Mouse (Mus musculus) R1 (cell line): ENCODE results near the gene Mcl1.
"Not testable (repeated sequence)": the region's sequence is repeated elsewhere in the genome, so short reads cannot be mapped to it uniquely, and the experiment has no call there.

Experiments
- DNase-seq: peaks from one replicate; pipeline ENCODE4 v3.0.0-alpha.2; 2018; ENCODE audit warnings: low read depth, low spot score

Mcl1 gene

GRCm38 (mm10) chr3:95650276-95651032 lies 8.1 kb upstream of the Mcl1 start:
- peak; percentile 97 for DNase-seq

DNA sequence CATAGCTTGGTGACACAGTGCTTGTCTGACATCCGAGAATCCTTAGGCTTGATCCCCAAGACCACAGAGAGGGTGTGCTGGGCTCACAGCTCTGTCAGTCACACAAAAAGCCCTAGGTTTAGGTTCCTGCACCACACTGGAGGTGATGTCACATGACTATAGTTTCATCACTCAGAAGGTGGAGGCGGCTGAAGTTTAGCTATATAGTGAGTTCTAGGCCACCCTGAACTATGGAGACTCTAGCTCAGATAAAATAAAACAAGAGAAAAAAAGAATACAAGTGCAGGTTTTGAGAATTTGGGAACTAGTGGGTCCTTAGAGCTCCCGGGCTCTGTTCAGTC lies 7.6 kb upstream of the Mcl1 start:
- DNase-seq: no peak

GRCm38 (mm10) chr3:95651391-95652203 lies 7.0 kb upstream of the Mcl1 start:
- DNase-seq: peak; percentile 87

- peak; percentile 97 for DNase-seq
Measured at GRCm38 (mm10) chr3:95652204-95652811, 6.3 kb upstream of the Mcl1 start.

- peak; percentile 100 for DNase-seq
Measured at GRCm38 (mm10) chr3:95652871-95653270, 5.7 kb upstream of the Mcl1 start.

GRCm38 (mm10) chr3:95653473-95654034 lies 5.0 kb upstream of the Mcl1 start:
- DNase-seq: peak; percentile 94

DNA sequence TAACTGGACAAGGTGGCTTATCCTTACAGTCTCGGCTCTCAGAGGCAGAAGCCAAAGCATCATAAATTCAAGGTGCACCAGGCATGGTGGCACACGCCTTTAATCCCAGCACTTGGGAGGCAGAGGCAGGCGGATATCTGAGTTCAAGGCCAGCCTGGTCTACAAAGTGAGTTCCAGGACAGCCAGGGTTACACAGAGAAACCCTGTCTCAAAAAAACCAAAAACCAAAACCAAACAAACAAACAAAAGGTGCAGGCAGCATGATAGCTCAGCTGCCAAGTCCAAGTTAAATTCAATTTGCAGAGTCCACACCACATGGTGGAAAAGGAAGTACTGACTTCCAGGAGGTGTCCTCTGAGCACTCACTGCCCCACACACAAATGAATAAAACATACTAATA lies 4.2 kb upstream of the Mcl1 start:
- not testable (repeated sequence) for DNase-seq

GRCm38 (mm10) chr3:95655437-95655836 lies 3.2 kb upstream of the Mcl1 start:
- DNase-seq: no peak

DNA sequence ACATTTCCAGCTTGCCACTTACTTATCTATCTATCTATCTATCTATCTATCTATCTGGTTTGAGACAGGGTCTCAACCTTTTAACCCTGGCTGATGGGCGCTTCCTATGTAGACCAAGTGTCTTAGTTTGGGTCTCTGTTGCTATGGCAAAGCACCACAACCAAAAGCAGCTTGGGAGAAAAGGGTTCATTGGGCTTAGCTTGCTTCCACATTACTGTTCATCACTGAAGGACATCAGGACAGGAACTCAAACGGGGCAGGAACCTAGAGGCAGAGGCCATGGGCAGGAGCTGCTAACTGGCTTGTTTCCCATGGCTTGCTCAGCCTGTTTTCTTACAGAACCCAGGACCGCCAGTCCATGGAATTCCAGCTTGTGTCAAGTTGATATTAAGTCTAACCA lies 1.5 kb upstream of the Mcl1 start:
- no peak for DNase-seq

- no peak for DNase-seq
Measured at GRCm38 (mm10) chr3:95657711-95658110, 877 bp upstream of the Mcl1 start.

DNA sequence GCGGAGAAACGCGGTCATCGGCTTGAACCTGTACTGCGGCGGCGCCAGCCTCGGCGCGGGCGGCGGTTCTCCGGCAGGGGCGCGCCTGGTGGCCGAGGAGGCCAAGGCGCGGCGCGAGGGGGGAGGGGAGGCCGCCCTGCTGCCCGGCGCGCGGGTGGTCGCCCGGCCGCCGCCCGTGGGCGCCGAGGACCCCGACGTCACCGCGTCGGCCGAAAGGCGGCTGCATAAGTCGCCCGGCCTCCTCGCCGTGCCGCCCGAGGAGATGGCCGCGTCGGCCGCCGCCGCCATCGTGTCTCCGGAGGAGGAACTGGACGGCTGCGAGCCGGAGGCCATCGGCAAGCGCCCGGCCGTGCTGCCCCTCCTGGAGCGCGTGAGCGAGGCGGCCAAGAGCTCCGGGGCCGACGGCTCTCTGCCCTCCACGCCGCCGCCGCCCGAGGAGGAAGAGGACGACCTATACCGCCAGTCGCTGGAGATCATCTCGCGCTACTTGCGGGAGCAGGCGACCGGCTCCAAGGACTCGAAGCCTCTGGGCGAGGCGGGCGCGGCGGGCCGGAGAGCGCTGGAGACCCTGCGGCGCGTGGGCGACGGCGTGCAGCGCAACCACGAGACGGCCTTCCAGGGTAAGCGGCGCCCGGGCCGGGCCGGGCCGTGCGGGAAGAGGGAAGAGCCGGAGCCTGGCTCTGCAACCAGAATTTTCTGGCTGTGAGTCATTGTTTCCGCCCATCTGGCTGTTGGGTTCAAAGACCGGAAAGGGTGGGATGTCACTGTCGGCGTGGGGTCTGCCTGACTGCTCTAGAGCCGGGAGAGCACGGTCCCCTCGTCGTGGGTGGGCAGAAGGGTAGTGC lies 502 bp downstream of the Mcl1 start:
- peak; percentile 86 for DNase-seq

- DNase-seq: no peak
Measured at GRCm38 (mm10) chr3:95659948-95660347, 1.4 kb downstream of the Mcl1 start.

DNA sequence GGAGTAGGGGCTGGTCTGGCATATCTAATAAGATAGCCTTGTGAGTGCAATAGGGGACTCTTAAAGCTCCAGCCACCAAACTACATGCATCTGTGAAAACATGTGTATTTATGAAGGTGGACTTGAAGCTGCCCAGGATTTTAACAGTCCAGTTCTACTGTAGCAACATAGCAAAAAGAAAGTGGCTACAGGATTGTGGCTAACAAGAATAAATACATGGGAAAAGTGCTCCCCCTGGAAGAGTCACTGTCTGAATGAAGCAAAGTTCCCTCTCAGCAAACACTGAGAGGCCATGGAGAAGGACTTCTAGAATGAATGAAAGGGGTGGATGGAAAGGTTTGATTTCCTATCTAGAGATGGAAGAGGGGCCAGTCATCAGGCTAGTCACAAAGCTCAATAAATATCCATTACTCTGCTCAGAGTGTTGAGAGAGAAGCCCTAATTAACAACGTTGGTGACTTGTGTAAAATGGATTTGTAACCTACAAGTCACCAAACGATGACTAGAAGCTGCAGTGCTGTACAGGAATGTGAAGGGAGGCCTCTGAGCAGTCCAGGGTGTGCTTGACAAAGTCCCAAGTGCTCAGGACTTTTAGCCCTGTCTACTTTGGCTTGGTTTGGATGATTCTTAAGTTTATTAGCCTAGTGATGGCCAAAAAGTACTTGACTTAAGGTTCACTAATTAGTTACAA lies 2.3 kb downstream of the Mcl1 start:
- DNase-seq: no peak

DNA sequence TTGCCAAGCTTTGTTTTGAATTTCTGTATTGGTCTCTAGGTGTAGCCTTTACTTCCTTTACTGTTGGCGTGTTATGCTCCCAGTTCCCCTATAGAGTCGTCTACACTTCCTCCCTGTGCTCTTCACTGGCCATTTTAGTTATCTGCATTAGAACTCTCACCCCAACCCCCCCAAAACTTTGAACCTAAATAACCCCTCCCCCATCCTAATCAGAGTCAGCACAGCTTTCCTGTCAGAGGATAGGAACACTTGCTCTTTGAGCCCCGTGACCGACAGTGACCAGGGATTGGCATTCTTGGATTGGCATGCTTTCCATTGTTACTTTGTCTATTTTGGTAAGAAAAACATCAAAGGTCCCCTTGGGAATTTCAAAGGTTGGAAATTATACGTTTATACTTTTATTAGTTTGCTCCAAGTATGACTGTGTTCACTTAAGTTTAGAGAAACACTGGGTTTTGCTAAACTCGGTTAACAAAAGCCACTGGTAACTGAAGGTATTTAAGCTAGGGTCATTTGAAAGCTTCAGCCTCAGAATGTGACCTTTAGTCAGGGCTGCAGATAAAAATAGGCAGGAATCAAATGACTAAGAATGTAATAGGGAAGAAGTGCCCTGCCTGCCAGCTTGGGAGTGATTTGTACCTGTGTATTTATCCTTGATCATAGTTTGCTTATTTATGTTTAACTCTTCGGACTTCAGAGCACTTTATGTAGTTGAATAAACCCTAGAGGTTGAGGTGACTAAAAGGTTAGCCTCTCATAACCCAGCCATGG lies 3.5 kb downstream of the Mcl1 start:
- peak; percentile 54 for DNase-seq

DNA sequence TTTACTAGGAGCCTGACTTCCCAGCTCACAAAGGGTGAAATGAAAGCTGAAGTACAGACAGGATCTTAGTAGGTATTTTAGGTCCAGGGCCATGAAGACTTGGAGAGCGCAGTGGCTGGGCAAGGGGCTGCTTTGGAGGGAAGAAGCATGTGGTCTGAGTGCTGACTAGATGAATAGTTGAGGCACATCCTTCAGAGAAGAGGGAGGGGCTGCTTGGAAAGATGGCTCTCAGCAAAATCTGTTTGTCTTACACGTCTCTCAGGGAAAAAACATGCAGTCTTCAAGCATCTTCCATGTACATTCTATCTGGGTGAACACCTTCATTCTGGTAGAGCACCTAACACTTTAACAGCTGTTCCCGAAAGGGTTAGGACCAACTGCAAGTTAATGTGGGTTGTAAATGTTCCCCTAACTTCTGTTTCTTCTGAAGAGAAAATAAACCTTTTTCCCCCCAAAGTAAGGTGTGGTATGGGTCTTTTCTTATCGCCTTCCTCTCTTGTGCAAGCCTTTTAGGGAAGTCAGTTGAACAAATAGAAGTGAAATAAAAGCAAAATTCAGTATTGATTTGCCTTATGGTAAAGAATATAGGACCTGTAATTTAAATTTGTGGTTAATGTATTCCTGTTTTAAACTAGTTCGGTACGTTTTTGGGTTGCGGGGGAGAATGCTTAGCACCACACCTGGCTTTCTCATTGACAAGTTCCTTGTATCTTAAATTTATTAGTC lies 4.3 kb downstream of the Mcl1 start:
- peak; percentile 64 for DNase-seq

GRCm38 (mm10) chr3:95663486-95663885 lies 4.9 kb downstream of the Mcl1 start:
- peak; percentile 91 for DNase-seq

- DNase-seq: peak; percentile 81
Measured at GRCm38 (mm10) chr3:95663969-95664608, 5.5 kb downstream of the Mcl1 start.

DNA sequence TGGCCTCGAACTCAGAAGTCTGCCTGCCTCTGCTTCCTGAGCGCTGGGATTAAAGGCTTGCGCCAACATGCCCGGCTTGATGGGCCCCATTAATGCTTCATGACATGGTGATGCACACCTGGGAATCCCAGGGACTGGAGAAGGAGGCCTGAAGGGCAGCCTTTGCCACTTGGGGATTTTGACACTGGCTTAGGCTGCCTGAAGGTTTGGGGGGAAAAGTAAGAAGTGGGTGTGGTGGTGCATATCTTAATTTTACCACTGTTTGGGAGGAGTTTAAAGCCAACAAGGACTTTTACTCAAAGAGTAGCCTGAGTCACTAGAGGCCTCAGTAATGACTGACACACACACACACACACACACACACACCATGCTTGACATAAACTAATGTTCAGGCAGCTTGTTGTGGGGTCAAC lies 6.4 kb downstream of the Mcl1 start:
- no peak for DNase-seq
